In genomic region chr11:118399891-118400565, GRCm38 (mm10) we compare ENCODE assay signal across 9 mouse cellular contexts. TPM values are rescaled to one million over a fixed set of nuclear protein-coding genes. Genes with fewer than 3 reads are reported as not detected.
DNase-seq lines count a peak whose midpoint lies in the region; ATAC-seq and TF ChIP-seq lines count a peak whose summit lies in the region.
"Had no signal": no experiment of that assay in that cellular context is flagged by ENCODE, and none has a peak within 500 bp of the region (broad histone marks: within the 10 kb centered on the region; RNA-seq: fewer than 3 reads in every experiment).

No protein-coding gene starts in this region.

- H3K9me3 ChIP-seq in heart, embryonic 12.5 days (replicated peaks): no peaks in the 10 kb centered on the region
- H3K9me3 ChIP-seq in liver, embryonic 13.5 days (replicated peaks): no peaks in the 10 kb centered on the region
- H3K9me3 ChIP-seq: hindbrain, embryonic 15.5 days had no signal

- H3K27me3 ChIP-seq in heart, embryonic 12.5 days (replicated peaks): no peaks in the 10 kb centered on the region
- no peaks in the 10 kb centered on the region for H3K27me3 ChIP-seq in liver, embryonic 13.5 days
- H3K27me3 ChIP-seq in cerebellum, adult 2 months (ENCODE audit: control insufficient read depth, insufficient read depth, low read length): no peaks in the 10 kb centered on the region
- H3K27me3 ChIP-seq: hindbrain, embryonic 15.5 days had no signal

- DNase-seq in heart, postnatal 4 days: no peak
- peak; percentile 3 for DNase-seq in urinary bladder, postnatal 14 days (ENCODE audit: low spot score)
- DNase-seq in urinary bladder, postnatal 10 days (ENCODE audit: low spot score): no peak
- peak; percentile 42 for DNase-seq in liver, embryonic 13.5 days
- DNase-seq in ovary, postnatal 14 days (ENCODE audit: low spot score): no peak
- DNase-seq in layer of hippocampus, postnatal 10 days (ENCODE audit: low spot score in 2 of 2): no peak
- no peak for DNase-seq in cerebellum, adult 2 months

- no peak overlapping the region for H3K9ac ChIP-seq in heart, embryonic 12.5 days
- H3K9ac ChIP-seq in liver, embryonic 13.5 days: peak overlapping the region; percentile 39
- H3K9ac ChIP-seq: hindbrain, embryonic 15.5 days had no signal

- peak overlapping the region; percentile 10; the same call in 1 of the 2 replicates for H3K4me2 ChIP-seq in heart, embryonic 12.5 days
- H3K4me2 ChIP-seq in liver, embryonic 13.5 days: peak overlapping the region; percentile 58
- H3K4me2 ChIP-seq: hindbrain, embryonic 15.5 days had no signal

- H3K4me3 ChIP-seq in heart, embryonic 12.5 days: no peak overlapping the region
- peak overlapping the region; percentile 36 for H3K4me3 ChIP-seq in liver, embryonic 13.5 days (replicated peaks)
- H3K4me3 ChIP-seq in cerebellum, adult 2 months (replicated peaks; ENCODE audit: insufficient read depth, low read depth, low read length): no peak overlapping the region
- H3K4me3 ChIP-seq: hindbrain, embryonic 15.5 days had no signal

- H3K4me1 ChIP-seq in heart, embryonic 12.5 days (replicated peaks): peaks cover 32% of the 10 kb centered on the region
- peaks cover 36% of the 10 kb centered on the region for H3K4me1 ChIP-seq in liver, embryonic 13.5 days (replicated peaks)
- H3K4me1 ChIP-seq in cerebellum, adult 2 months (ENCODE audit: control insufficient read depth, insufficient read depth, low read length): peaks cover 31% of the 10 kb centered on the region

- 28% methylated on average over 5 of the region's 5 CpGs for WGBS in heart, embryonic 12.5 days
- WGBS in liver, embryonic 13.5 days (ENCODE audit: insufficient replicate concordance): 15% methylated on average over 5 of the region's 5 CpGs
- 91% methylated on average over 5 of the region's 5 CpGs for WGBS in cerebellum, adult 2 months

- TF ChIP-seq CTCF in cerebellum, adult 2 months (IDR thresholded peaks at IDR 0.05; ENCODE audit: borderline replicate concordance, insufficient read depth, low read depth, low read length): no peak

- H3K36me3 ChIP-seq in heart, embryonic 12.5 days: peaks cover 7% of the 10 kb centered on the region; the same call in 1 of the 2 replicates
- H3K36me3 ChIP-seq in liver, embryonic 13.5 days: peaks cover 24% of the 10 kb centered on the region
- H3K36me3 ChIP-seq: hindbrain, embryonic 15.5 days had no signal

- ATAC-seq in heart, embryonic 12.5 days (ENCODE audit: insufficient number of reproducible peaks, low FRiP score): no peak
- ATAC-seq in liver, embryonic 13.5 days (ENCODE audit: low read depth): peak; percentile 63

- H3K27ac ChIP-seq in heart, embryonic 12.5 days (ENCODE audit: poor library complexity, severe bottlenecking): peak overlapping the region; percentile 49
- H3K27ac ChIP-seq in liver, embryonic 13.5 days: peak overlapping the region; percentile 75
- H3K27ac ChIP-seq in cerebellum, adult 2 months (ENCODE audit: insufficient read depth, low read length): no peak overlapping the region
- H3K27ac ChIP-seq: hindbrain, embryonic 15.5 days had no signal

- TF ChIP-seq POLR2A in cerebellum, adult 2 months (IDR thresholded peaks at IDR 0.05; ENCODE audit: borderline replicate concordance, insufficient read depth, low read length): no peak

RNA-seq across cellular contexts. Expression of gene Lgals3bp, which starts 1.9 kb away (rescaled TPM):
- 4.5 and 5.1 TPM in 2 replicates for polyA plus RNA-seq in heart, embryonic 12.5 days (2016; fragmentation: Nextera tagmentation; extraction: Ambion mirVana)
- total RNA-seq in heart, postnatal 4 days (2021): 10 to 100 TPM; 20.2 to 24.4 TPM
- polyA plus RNA-seq in liver, embryonic 13.5 days (2015; fragmentation: Nextera tagmentation; extraction: Ambion mirVana): 25.4 and 32.3 TPM in 2 replicates
- total RNA-seq in layer of hippocampus, postnatal 10 days (2021): 10 to 100 TPM in 1 of 2 experiments, 1 to 10 TPM in 1; 9.3 to 10.7 TPM
- 23.6 and 24.9 TPM in 2 replicates for polyA plus RNA-seq in cerebellum, adult 2 months (2012; rRNA removed)

RNA-seq across cellular contexts. Expression of gene Cant1, which starts 18.9 kb away (rescaled TPM):
- polyA plus RNA-seq in heart, embryonic 12.5 days (2016; fragmentation: Nextera tagmentation; extraction: Ambion mirVana): 23.6 and 23.7 TPM in 2 replicates
- total RNA-seq in heart, postnatal 4 days (2021): 10 to 100 TPM; 19.6 to 20.2 TPM
- polyA plus RNA-seq in liver, embryonic 13.5 days (2015; fragmentation: Nextera tagmentation; extraction: Ambion mirVana): 8.3 and 9.4 TPM in 2 replicates
- 10 to 100 TPM; 37.9 to 39.6 TPM for total RNA-seq in layer of hippocampus, postnatal 10 days (2021)
- polyA plus RNA-seq in cerebellum, adult 2 months (2012; rRNA removed): 41.8 and 42.6 TPM in 2 replicates

RNA-seq across cellular contexts. Expression of gene C1qtnf1, which starts 28.0 kb away (rescaled TPM):
- polyA plus RNA-seq in heart, embryonic 12.5 days (2016; fragmentation: Nextera tagmentation; extraction: Ambion mirVana): 4.9 and 5.5 TPM in 2 replicates
- 10 to 100 TPM; 21.2 to 25.1 TPM for total RNA-seq in heart, postnatal 4 days (2021)
- 1.1 and 1.4 TPM in 2 replicates for polyA plus RNA-seq in liver, embryonic 13.5 days (2015; fragmentation: Nextera tagmentation; extraction: Ambion mirVana)
- 1 to 10 TPM; 4.2 to 4.9 TPM for total RNA-seq in layer of hippocampus, postnatal 10 days (2021)
- polyA plus RNA-seq in cerebellum, adult 2 months (2012; rRNA removed): 1.5 and 1.7 TPM in 2 replicates

RNA-seq across cellular contexts. Expression of gene Timp2, which starts 44.5 kb away (rescaled TPM):
- polyA plus RNA-seq in heart, embryonic 12.5 days (2016; fragmentation: Nextera tagmentation; extraction: Ambion mirVana): 68.9 and 72.1 TPM in 2 replicates
- 100 to 1,000 TPM; 206 to 223 TPM for total RNA-seq in heart, postnatal 4 days (2021)
- polyA plus RNA-seq in liver, embryonic 13.5 days (2015; fragmentation: Nextera tagmentation; extraction: Ambion mirVana): 5.5 and 5.7 TPM in 2 replicates
- total RNA-seq in layer of hippocampus, postnatal 10 days (2021): 100 to 1,000 TPM; 255 to 337 TPM
- polyA plus RNA-seq in cerebellum, adult 2 months (2012; rRNA removed): 119 and 137 TPM in 2 replicates

RNA-seq across cellular contexts. Expression of gene Cep295nl, which starts 57.7 kb away (rescaled TPM):
- 0.23 and 0.24 TPM in 2 replicates for polyA plus RNA-seq in heart, embryonic 12.5 days (2016; fragmentation: Nextera tagmentation; extraction: Ambion mirVana)
- 1 to 10 TPM; 1.9 to 2.5 TPM for total RNA-seq in heart, postnatal 4 days (2021)
- polyA plus RNA-seq in liver, embryonic 13.5 days (2015; fragmentation: Nextera tagmentation; extraction: Ambion mirVana): not detected in 2 replicates
- 1 to 10 TPM; 1.8 to 2.6 TPM for total RNA-seq in layer of hippocampus, postnatal 10 days (2021)
- 0.21 and 0.49 TPM in 2 replicates for polyA plus RNA-seq in cerebellum, adult 2 months (2012; rRNA removed)

Comparison
In these comparisons a context has a peak if more than half of its experiments do, and no peak if none do; other contexts are left out.
1. DNase-seq: peak in urinary bladder, postnatal 14 days (single experiment) and liver, embryonic 13.5 days (single experiment); none in heart, postnatal 4 days (single experiment), urinary bladder, postnatal 10 days (single experiment), ovary, postnatal 14 days (single experiment), layer of hippocampus, postnatal 10 days (0 of 2) and cerebellum, adult 2 months (0 of 2).